Mouse (Mus musculus): ENCODE measurements around the gene Gm884.
A peak's percentile ranks its signal among the peaks of the same experiment; 100 is the strongest.
"Not testable (repeated sequence)": the region's sequence is repeated elsewhere in the genome, so short reads cannot be mapped to it uniquely, and the experiment has no call there.

The Gm884 gene

DNA sequence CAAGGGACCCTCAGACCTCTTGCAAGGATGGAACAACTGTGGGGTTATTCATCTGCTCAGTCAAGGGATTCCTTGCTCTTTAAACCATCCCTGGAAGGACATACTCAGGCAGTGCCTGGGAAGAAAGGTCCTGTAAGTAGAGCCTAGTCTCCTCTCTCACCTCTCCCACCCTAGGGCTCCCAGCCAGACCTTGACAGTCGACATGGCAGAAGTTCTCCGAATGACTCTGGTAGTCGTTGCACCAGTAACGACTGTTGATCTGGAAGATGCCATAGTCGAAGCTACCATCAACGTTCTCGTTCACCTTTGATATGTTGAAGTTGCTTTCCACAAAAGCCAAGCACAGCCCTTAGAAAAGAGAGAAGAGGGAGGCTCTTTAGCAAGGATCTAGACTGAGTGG lies 13.9 kb upstream of the Gm884 start:
- no peak for DNase-seq (ENCODE audit: low read depth)

DNA sequence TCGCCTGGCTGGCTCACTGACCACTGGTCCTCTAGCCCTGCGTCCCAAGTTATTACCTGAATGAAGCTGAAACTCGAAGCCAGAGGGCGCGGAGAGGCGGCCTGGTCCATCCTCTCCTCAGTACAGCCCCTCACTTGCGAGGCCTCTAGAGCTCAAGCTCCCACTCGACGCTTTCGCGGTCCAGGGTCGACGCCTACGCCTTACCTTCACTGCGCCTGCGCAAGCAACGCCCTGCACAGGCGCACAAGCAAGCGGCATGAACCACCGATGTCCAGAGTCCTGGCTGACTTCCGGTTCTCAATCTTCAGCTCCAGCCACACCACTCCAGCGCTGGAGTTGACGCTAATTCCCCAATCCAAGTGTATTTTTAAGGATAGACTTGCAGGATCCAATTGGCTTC lies 6.5 kb upstream of the Gm884 start:
- no peak for DNase-seq (ENCODE audit: low read depth)

DNA sequence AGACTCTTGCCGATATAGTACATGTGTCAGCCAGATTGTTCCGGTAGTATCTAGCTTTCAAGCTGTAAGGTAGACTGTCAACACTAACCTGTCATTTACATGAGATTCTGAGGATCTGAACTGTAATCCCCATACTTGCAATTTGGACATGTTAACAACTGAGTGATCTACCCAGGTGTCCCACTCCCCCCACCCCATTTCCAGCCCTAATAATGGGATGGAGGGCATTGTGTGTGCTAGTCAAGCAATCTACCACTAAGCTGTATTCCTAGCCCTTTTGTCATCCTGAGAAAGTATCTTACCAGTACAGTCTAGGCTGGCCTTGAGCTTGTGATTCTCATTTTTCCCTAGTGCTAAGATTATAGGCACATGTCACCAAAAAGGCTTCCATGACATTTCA lies 10.2 kb downstream of the Gm884 start:
- DNase-seq (ENCODE audit: low read depth), result no peak

DNA sequence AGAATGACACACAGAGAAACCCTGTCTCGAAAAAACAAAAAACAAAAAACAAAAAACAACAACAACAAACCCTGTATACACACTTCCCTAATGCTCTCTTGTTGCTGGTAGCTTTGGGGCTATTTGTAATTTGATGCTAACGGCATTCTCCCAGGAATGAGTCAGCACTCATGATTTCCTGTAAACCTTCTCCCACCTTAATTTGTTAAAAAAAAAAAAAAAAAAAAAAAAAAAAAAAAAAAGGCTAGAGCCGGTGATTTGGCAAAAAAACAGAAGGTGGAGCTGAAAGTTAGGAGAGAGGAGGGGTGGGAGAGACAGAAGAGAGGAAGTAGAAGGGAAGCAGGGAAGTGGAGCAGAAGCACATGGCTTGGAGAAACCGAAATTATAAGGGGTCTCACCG lies 14.3 kb downstream of the Gm884 start:
- DNase-seq (ENCODE audit: low read depth), result no peak

DNA sequence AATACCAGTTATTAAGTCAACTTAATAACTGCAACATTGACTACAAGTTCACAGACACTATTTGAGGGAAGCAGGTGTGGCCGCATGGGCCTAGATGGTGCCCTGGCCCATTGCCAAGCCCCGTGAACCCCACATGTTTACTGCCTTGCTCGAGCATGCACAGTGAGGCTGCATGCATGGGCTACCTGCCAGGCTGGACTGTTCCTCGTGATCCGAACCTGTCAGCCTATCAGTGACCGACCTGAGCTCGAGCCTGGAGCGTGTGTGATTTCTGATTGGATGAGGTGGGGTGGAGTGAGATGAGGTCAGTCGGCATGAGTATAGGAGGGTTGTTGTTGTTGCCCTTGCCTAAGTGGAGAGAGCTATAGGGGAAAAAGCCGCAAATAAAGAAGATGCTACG lies 42.6 kb downstream of the Gm884 start:
- DNase-seq (ENCODE audit: low read depth), result no peak

DNA sequence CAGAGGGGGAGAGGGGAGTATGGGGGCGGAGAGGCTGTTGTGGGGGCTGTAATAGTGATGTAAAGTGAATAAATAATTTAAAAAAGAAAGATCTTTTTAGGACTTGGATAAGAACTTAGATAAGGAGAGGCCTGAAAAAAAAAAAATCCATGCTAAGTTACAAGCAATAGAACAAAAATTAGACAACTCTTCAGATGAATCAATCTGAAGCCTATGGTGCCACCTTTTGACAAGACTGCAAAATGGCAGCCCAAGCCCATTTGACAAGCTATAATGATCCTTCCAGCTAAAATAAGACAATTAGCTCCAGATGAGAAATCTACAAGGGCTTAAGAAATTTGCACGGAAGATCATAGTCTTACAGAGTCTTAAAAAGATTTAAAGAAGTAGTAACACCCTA lies 64.9 kb downstream of the Gm884 start:
- DNase-seq (ENCODE audit: low read depth), result peak; percentile 28

DNA sequence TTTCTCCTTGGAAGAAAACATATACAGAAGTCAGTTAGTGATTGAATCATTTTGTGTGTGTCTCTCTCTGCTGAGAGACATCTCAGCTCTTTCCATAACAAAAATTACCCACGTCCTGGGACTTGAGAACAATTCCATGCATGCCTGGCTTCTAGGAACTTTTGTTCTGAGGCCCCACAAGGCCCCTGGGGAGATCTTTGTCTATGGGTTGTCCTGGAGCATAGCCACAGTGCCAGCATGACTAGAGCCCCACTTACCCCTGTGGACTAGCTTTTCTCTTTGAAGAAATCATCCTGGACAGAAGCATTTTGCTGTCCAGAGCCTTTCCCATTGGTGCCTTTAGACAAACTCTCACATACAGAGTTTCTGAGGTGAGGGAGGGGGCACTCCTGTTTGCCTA lies 86.0 kb downstream of the Gm884 start:
- not testable (repeated sequence) for DNase-seq (ENCODE audit: low read depth)

DNA sequence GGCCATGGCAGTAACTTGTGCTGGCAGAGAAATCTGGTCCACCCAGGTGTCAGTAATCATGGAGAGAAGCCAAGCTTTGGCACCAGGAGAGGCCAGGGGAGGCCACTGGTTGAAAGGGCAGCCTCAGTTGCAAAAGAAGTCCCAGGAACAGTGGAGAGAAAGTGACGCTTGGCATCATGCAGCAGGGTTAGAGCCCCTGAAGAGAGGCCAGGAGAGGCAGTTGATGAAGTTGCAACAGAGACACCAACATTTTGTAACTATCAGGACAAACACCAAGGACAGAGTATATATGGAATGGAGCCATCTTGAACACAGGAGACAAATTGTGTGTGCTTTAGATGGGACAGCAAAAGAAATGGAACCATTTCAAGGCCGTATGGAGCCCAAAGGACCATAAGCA lies 108.8 kb downstream of the Gm884 start:
- DNase-seq (ENCODE audit: low read depth), result no peak

DNA sequence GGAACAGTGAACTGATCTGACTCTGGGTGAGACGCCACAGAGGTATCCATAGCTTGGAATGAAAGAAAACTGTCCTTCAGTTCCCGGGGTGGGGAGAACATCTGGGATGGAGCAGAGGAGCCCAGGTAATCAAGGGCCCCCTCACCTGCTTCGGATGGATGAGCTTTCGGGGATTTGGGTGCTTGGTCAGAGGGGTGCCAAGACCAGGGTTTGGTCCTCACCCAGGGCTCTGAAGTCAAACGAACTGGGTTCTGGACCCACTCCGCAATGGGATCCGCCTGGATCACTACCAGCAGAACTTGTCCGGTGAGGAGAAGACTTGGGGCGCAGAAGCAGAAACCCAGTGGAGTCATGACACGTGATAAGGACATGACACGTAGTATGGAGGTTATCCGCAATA lies 116.4 kb downstream of the Gm884 start, which contains the start of gene Lrrc37a:
Lrrc37a (minus strand) TSS at position 101 of the 400 bp plus-strand sequence.
- DNase-seq (ENCODE audit: low read depth), result no peak
